Mouse (Mus musculus): ENCODE data around the gene Pcdh9. TPM values are rescaled to one million over a fixed set of nuclear protein-coding genes. Genes with fewer than 3 reads are reported as not detected.

The Pcdh9 gene
- polyA plus RNA-seq, 1 experiment from 2014 or later, result 179 TPM

GRCm38 (mm10) chr14:93875968-93876367 lies 14.5 kb downstream of the Pcdh9 start:
- peaks cover 5% of the 10 kb centered on the region for H3K4me1 ChIP-seq (replicated peaks)
- ATAC-seq (ENCODE audit: low FRiP score), result no peak

GRCm38 (mm10) chr14:93868211-93868610 lies 22.3 kb downstream of the Pcdh9 start:
- no peak for ATAC-seq (ENCODE audit: low FRiP score)
- H3K36me3 ChIP-seq, result no peaks in the 10 kb centered on the region
- H3K27me3 ChIP-seq, result no peaks in the 10 kb centered on the region
- H3K27ac ChIP-seq, result no peak overlapping the region
- no peak overlapping the region for H3K4me2 ChIP-seq
- H3K4me1 ChIP-seq (replicated peaks), result no peaks in the 10 kb centered on the region
- no peaks in the 10 kb centered on the region for H3K9me3 ChIP-seq
- no peak overlapping the region for H3K9ac ChIP-seq
- H3K4me3 ChIP-seq, result no peak overlapping the region

More at GRCm38 (mm10) chr14:93875968-93876367, 14.5 kb downstream of the Pcdh9 start:
- Histone ChIP-seq H3K27ac (no peak overlapping the region), H3K27me3 (no peaks in the 10 kb centered on the region), H3K36me3 (no peaks in the 10 kb centered on the region), H3K9ac (no peak overlapping the region), H3K4me2 (no peak overlapping the region), H3K9me3 (no peaks in the 10 kb centered on the region), H3K4me3 (no peak overlapping the region)
- WGBS, result 90% methylated on average over 1 of the region's 1 CpGs

- no peaks in the 10 kb centered on the region for H3K9me3 ChIP-seq
- H3K36me3 ChIP-seq, result no peaks in the 10 kb centered on the region
- no peak overlapping the region for H3K9ac ChIP-seq
- no peaks in the 10 kb centered on the region for H3K4me1 ChIP-seq (replicated peaks)
- no peak overlapping the region for H3K4me2 ChIP-seq
- no peak for ATAC-seq (ENCODE audit: low FRiP score)
- H3K4me3 ChIP-seq, result no peak overlapping the region
- H3K27me3 ChIP-seq, result no peaks in the 10 kb centered on the region
- 76% methylated on average over 3 of the region's 3 CpGs for WGBS
- H3K27ac ChIP-seq, result no peak overlapping the region
These were observed 32.4 kb downstream of the Pcdh9 start for GRCm38 (mm10) chr14:93858069-93858468.

- Histone ChIP-seq H3K36me3 (no peaks in the 10 kb centered on the region), H3K9me3 (no peaks in the 10 kb centered on the region), H3K9ac (no peak overlapping the region), H3K27ac (no peak overlapping the region), H3K4me1 (replicated peaks) (0 out of 2 replicates have a peak, but pooled peaks cover 5% of the 10 kb centered on the region), H3K4me3 (no peak overlapping the region), H3K27me3 (no peaks in the 10 kb centered on the region), H3K4me2 (no peak overlapping the region)
- WGBS, result 28% methylated on average over 1 of the region's 1 CpGs
- ATAC-seq (ENCODE audit: low FRiP score), result no peak
These were observed 44.3 kb downstream of the Pcdh9 start for GRCm38 (mm10) chr14:93846091-93846677.

GRCm38 (mm10) chr14:93842686-93843288 lies 47.7 kb downstream of the Pcdh9 start:
- WGBS, result 31% methylated on average over 3 of the region's 3 CpGs

GRCm38 (mm10) chr14:93832511-93832910 lies 58.0 kb downstream of the Pcdh9 start:
- WGBS, result 90% methylated on average over 6 of the region's 6 CpGs
- Histone ChIP-seq H3K27me3 (no peaks in the 10 kb centered on the region), H3K4me1 (replicated peaks) (no peaks in the 10 kb centered on the region), H3K9ac (no peak overlapping the region), H3K4me3 (no peak overlapping the region), H3K4me2 (no peak overlapping the region), H3K27ac (no peak overlapping the region), H3K9me3 (no peaks in the 10 kb centered on the region), H3K36me3 (no peaks in the 10 kb centered on the region)
- ATAC-seq (ENCODE audit: low FRiP score), result no peak

More at GRCm38 (mm10) chr14:93842686-93843288, 47.7 kb downstream of the Pcdh9 start:
- H3K36me3 ChIP-seq, result no peaks in the 10 kb centered on the region
- H3K27me3 ChIP-seq, result no peaks in the 10 kb centered on the region
- no peak overlapping the region for H3K27ac ChIP-seq
- H3K9me3 ChIP-seq, result no peaks in the 10 kb centered on the region
- no peak overlapping the region for H3K4me2 ChIP-seq
- H3K9ac ChIP-seq, result no peak overlapping the region
- no peak for ATAC-seq (ENCODE audit: low FRiP score)
- H3K4me3 ChIP-seq, result no peak overlapping the region
- H3K4me1 ChIP-seq (replicated peaks), result 0 out of 2 replicates have a peak, but pooled peaks cover 5% of the 10 kb centered on the region

GRCm38 (mm10) chr14:93827159-93827558 lies 63.3 kb downstream of the Pcdh9 start:
- no peak for ATAC-seq (ENCODE audit: low FRiP score)
- no peak overlapping the region for H3K4me2 ChIP-seq
- WGBS, result 53% methylated on average over 6 of the region's 6 CpGs
- H3K27me3 ChIP-seq, result no peaks in the 10 kb centered on the region
- H3K9me3 ChIP-seq, result no peaks in the 10 kb centered on the region
- H3K36me3 ChIP-seq, result no peaks in the 10 kb centered on the region
- H3K4me1 ChIP-seq (replicated peaks), result peaks cover 11% of the 10 kb centered on the region
- no peak overlapping the region for H3K27ac ChIP-seq
- H3K9ac ChIP-seq, result no peak overlapping the region
- no peak overlapping the region for H3K4me3 ChIP-seq

- Histone ChIP-seq H3K4me2 (no peak overlapping the region), H3K9ac (no peak overlapping the region), H3K27ac (peak overlapping the region; percentile 61; the same call in 1 of the 2 replicates), H3K4me3 (no peak overlapping the region), H3K4me1 (replicated peaks) (peaks cover 11% of the 10 kb centered on the region), H3K36me3 (no peaks in the 10 kb centered on the region), H3K27me3 (no peaks in the 10 kb centered on the region), H3K9me3 (no peaks in the 10 kb centered on the region)
- 33% methylated on average over 6 of the region's 6 CpGs for WGBS
- peak; percentile 43; the same call in 1 of the 2 replicates for ATAC-seq (ENCODE audit: low FRiP score)
These were observed 64.4 kb downstream of the Pcdh9 start for GRCm38 (mm10) chr14:93826042-93826462.

GRCm38 (mm10) chr14:93818845-93819244 lies 71.6 kb downstream of the Pcdh9 start:
- Histone ChIP-seq H3K9me3 (no peaks in the 10 kb centered on the region), H3K4me1 (replicated peaks) (no peaks in the 10 kb centered on the region), H3K27me3 (no peaks in the 10 kb centered on the region), H3K9ac (no peak overlapping the region), H3K36me3 (no peaks in the 10 kb centered on the region), H3K4me2 (no peak overlapping the region), H3K27ac (no peak overlapping the region), H3K4me3 (no peak overlapping the region)
- WGBS, result 79% methylated on average over 4 of the region's 4 CpGs
- ATAC-seq (ENCODE audit: low FRiP score), result no peak

- no peak for ATAC-seq (ENCODE audit: low FRiP score)
- H3K9ac ChIP-seq, result no peak overlapping the region
- no peaks in the 10 kb centered on the region for H3K36me3 ChIP-seq
- H3K4me2 ChIP-seq, result no peak overlapping the region
- H3K9me3 ChIP-seq, result no peaks in the 10 kb centered on the region
- WGBS, result 56% methylated on average over 4 of the region's 4 CpGs
- no peak overlapping the region for H3K27ac ChIP-seq
- H3K4me3 ChIP-seq, result no peak overlapping the region
- H3K27me3 ChIP-seq, result no peaks in the 10 kb centered on the region
- H3K4me1 ChIP-seq (replicated peaks), result no peaks in the 10 kb centered on the region
These were observed 72.9 kb downstream of the Pcdh9 start for GRCm38 (mm10) chr14:93817591-93817990.

GRCm38 (mm10) chr14:93794530-93794929 lies 95.9 kb downstream of the Pcdh9 start:
- Histone ChIP-seq H3K4me1 (replicated peaks) (no peaks in the 10 kb centered on the region), H3K4me3 (no peak overlapping the region), H3K27me3 (no peaks in the 10 kb centered on the region), H3K9ac (no peak overlapping the region), H3K36me3 (no peaks in the 10 kb centered on the region), H3K27ac (no peak overlapping the region), H3K4me2 (no peak overlapping the region), H3K9me3 (no peaks in the 10 kb centered on the region)
- ATAC-seq (ENCODE audit: low FRiP score), result no peak
- WGBS, result 88% methylated on average over 3 of the region's 3 CpGs

- H3K27ac ChIP-seq, result no peak overlapping the region
- no peaks in the 10 kb centered on the region; the same call in 1 of the 2 replicates for H3K36me3 ChIP-seq
- H3K9ac ChIP-seq, result no peak overlapping the region
- H3K4me2 ChIP-seq, result no peak overlapping the region
- no peak overlapping the region for H3K4me3 ChIP-seq
- no peaks in the 10 kb centered on the region for H3K4me1 ChIP-seq (replicated peaks)
- no peaks in the 10 kb centered on the region for H3K9me3 ChIP-seq
- ATAC-seq (ENCODE audit: low FRiP score), result no peak
- WGBS, result 75% methylated on average over 4 of the region's 4 CpGs
- H3K27me3 ChIP-seq, result no peaks in the 10 kb centered on the region
These were observed 104.2 kb downstream of the Pcdh9 start for GRCm38 (mm10) chr14:93786234-93786633.

GRCm38 (mm10) chr14:93785031-93785430 lies 105.4 kb downstream of the Pcdh9 start:
- ATAC-seq (ENCODE audit: low FRiP score), result no peak
- Histone ChIP-seq H3K27me3 (no peaks in the 10 kb centered on the region), H3K4me2 (no peak overlapping the region), H3K9ac (no peak overlapping the region), H3K4me3 (no peak overlapping the region), H3K36me3 (no peaks in the 10 kb centered on the region; the same call in 1 of the 2 replicates), H3K9me3 (no peaks in the 10 kb centered on the region), H3K27ac (no peak overlapping the region), H3K4me1 (replicated peaks) (no peaks in the 10 kb centered on the region)
- 14% methylated on average over 2 of the region's 2 CpGs for WGBS
